Mouse (Mus musculus): ENCODE results near the gene Zic4. TPM values are rescaled to one million over a fixed set of nuclear protein-coding genes. Genes with fewer than 3 reads are reported as not detected.

The Zic4 gene
- polyA plus RNA-seq (2017; shearing (Covaris generic)): not detected

GRCm38 (mm10) chr9:91361856-91362601 is at the start of gene Zic4:
Gene Zic4, plus strand, starts transcription at chr9:91362413.
- ATAC-seq: peak; percentile 54

GRCm38 (mm10) chr9:91347591-91347990 is 14.6 kb upstream of the Zic4 start:
- no peak for ATAC-seq

GRCm38 (mm10) chr9:91348746-91349145 is 13.5 kb upstream of the Zic4 start:
- ATAC-seq: no peak

GRCm38 (mm10) chr9:91350211-91350791 is 11.9 kb upstream of the Zic4 start:
- no peak for ATAC-seq

GRCm38 (mm10) chr9:91350861-91351291 is 11.3 kb upstream of the Zic4 start:
- no peak for ATAC-seq

GRCm38 (mm10) chr9:91351361-91351760 is 10.9 kb upstream of the Zic4 start:
- no peak for ATAC-seq

GRCm38 (mm10) chr9:91351961-91352411 is 10.2 kb upstream of the Zic4 start:
- ATAC-seq: no peak

GRCm38 (mm10) chr9:91352786-91353185 is 9.4 kb upstream of the Zic4 start:
- ATAC-seq: no peak

GRCm38 (mm10) chr9:91353551-91354433 is 8.4 kb upstream of the Zic4 start:
- no peak for ATAC-seq

- ATAC-seq: no peak
These were observed 7.6 kb upstream of the Zic4 start for GRCm38 (mm10) chr9:91354434-91355269.

- no peak for ATAC-seq
These were observed 7.0 kb upstream of the Zic4 start for GRCm38 (mm10) chr9:91355270-91355589.

- ATAC-seq: no peak
These were observed 6.4 kb upstream of the Zic4 start for GRCm38 (mm10) chr9:91355629-91356352.

GRCm38 (mm10) chr9:91356353-91356740 is 5.9 kb upstream of the Zic4 start:
- ATAC-seq: no peak

GRCm38 (mm10) chr9:91357321-91357720 is 4.9 kb upstream of the Zic4 start:
- ATAC-seq: no peak

GRCm38 (mm10) chr9:91358851-91359687 is 3.1 kb upstream of the Zic4 start:
- no peak for ATAC-seq

GRCm38 (mm10) chr9:91360151-91361032 is 1.8 kb upstream of the Zic4 start:
- no peak for ATAC-seq

GRCm38 (mm10) chr9:91361033-91361855 is 969 bp upstream of the Zic4 start:
- ATAC-seq: no peak

GRCm38 (mm10) chr9:91363011-91363730 is 958 bp downstream of the Zic4 start:
- no peak for ATAC-seq

Measured in inflammation-experienced regulatory T-cells, adult 6 months (primary cell).